16 mouse cellular contexts compared by ENCODE assay signal in the genomic region with DNA sequence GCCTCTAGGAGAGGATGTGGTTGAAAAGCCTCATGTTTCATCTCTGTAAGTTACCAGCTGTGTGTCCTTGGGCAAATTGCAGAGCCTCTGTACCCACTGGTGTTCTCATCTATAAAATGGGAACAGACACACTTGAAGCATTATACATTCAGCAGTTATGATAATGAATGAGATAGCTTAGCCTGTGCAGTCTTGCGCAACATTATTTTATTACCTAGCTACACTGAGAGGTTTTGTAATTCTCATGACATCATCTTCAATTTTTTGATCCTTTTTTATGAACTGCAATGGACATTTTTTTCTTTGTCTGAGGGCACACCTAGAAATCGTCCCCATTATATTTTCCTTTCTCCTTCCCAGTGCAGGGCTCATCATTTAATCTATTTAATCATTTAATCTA.
"Had no signal": no experiment of that assay in that cellular context is flagged by ENCODE, and none has a peak within 500 bp of the region (broad histone marks: within the 10 kb centered on the region; RNA-seq: fewer than 3 reads in every experiment).

No protein-coding gene starts in this region.

- H3K4me2 ChIP-seq: lung, embryonic 14.5 days; midbrain, embryonic 12.5 days; neural tube, embryonic 12.5 days had no signal

- ATAC-seq: midbrain, embryonic 16.5 days had no signal

- H3K4me3 ChIP-seq: midbrain, embryonic 10.5 days; midbrain, embryonic 12.5 days; neural tube, embryonic 12.5 days had no signal

- DNase-seq: lung, adult 18-20 months; lung, embryonic 14.5 days; lung, postnatal 10 days; lung, postnatal 4 days; midbrain, embryonic 14.5 days; retina, postnatal 1 day; right cerebral cortex, postnatal 25 days; right cerebral cortex, postnatal 4 days; spleen, adult 18-20 months; thymus, adult 18-20 months; thymus, postnatal 14 days; thymus, postnatal 4 days had no signal

- H3K4me1 ChIP-seq: midbrain, embryonic 10.5 days; midbrain, embryonic 12.5 days; neural tube, embryonic 12.5 days had no signal

- H3K36me3 ChIP-seq: midbrain, embryonic 10.5 days; midbrain, embryonic 12.5 days; neural tube, embryonic 12.5 days had no signal

- H3K9me3 ChIP-seq: midbrain, embryonic 10.5 days; midbrain, embryonic 12.5 days; neural tube, embryonic 12.5 days had no signal

- H3K27me3 ChIP-seq: midbrain, embryonic 12.5 days; neural tube, embryonic 12.5 days had no signal

- H3K9ac ChIP-seq: lung, embryonic 14.5 days; midbrain, embryonic 12.5 days; neural tube, embryonic 12.5 days had no signal

- H3K27ac ChIP-seq: midbrain, embryonic 10.5 days; midbrain, embryonic 12.5 days; neural tube, embryonic 12.5 days had no signal
